Comparison of ENCODE assay signal across 7 mouse cellular contexts in genomic region chr11:96934921-96935356, GRCm38 (mm10). TPM values are rescaled to one million over a fixed set of nuclear protein-coding genes. Genes with fewer than 3 reads are reported as not detected.
DNase-seq lines count a peak whose midpoint lies in the region; ATAC-seq and TF ChIP-seq lines count a peak whose summit lies in the region.

No protein-coding gene starts in this region.

- H3K27ac ChIP-seq in MEL (ENCODE audit: control insufficient read depth, low read depth, low read length), result no peak overlapping the region
- no peak overlapping the region for H3K27ac ChIP-seq in embryonic facial prominence, embryonic 11.5 days (replicated peaks; ENCODE audit: low read depth, low read length)
- H3K27ac ChIP-seq in heart, postnatal 0 days (ENCODE audit: low read depth), result peak overlapping the region; percentile 36; the same call in 1 of the 2 replicates

- no peak for TF ChIP-seq POLR2A in MEL (IDR thresholded peaks at IDR 0.05; ENCODE audit: control insufficient read depth in 1 of 2, insufficient read depth in 1 of 2, low read depth in 1 of 2, low read length in 2 of 2, poor library complexity in 1 of 2)

- H3K9me3 ChIP-seq in MEL (replicated peaks; ENCODE audit: insufficient read depth, low read length), result no peaks in the 10 kb centered on the region
- no peaks in the 10 kb centered on the region for H3K9me3 ChIP-seq in embryonic facial prominence, embryonic 11.5 days (replicated peaks; ENCODE audit: control insufficient read depth, low read length)
- no peaks in the 10 kb centered on the region for H3K9me3 ChIP-seq in heart, postnatal 0 days (replicated peaks; ENCODE audit: control insufficient read depth, low read length)

- H3K79me2 ChIP-seq in MEL (ENCODE audit: control insufficient read depth, insufficient read depth, low read length, poor library complexity), result no peaks in the 10 kb centered on the region

- TF ChIP-seq CTCF in MEL (IDR thresholded peaks at IDR 0.05 in 2 of 3, conservative IDR thresholded peaks at IDR 0.05 in 1 of 3; ENCODE audit: control insufficient read depth in 1 of 3, insufficient read depth in 1 of 3, low read depth in 2 of 3, low read length in 3 of 3, poor library complexity in 1 of 3, severe bottlenecking in 1 of 3), result no peak
- no peak for TF ChIP-seq CTCF in heart, postnatal 0 days (IDR thresholded peaks at IDR 0.05; ENCODE audit: low read depth)

- peak; percentile 70 for DNase-seq in CD4-positive helper T cell, adult 2 months (ENCODE audit: low read depth, low spot score)
- DNase-seq in MEL (ENCODE audit: low read depth, low spot score), result peak; percentile 74
- peak; percentile 69 for DNase-seq in embryonic facial prominence, embryonic 11.5 days (ENCODE audit: low spot score)
- peak; percentile 88 for DNase-seq in heart, postnatal 0 days (ENCODE audit: low spot score)
- DNase-seq in large intestine, adult 2 months (ENCODE audit: low read depth, low spot score), result peak; percentile 97
- peak; percentile 88 to 91 for DNase-seq in lung, postnatal 4 days
- peak; percentile 57 to 70 for DNase-seq in spleen, postnatal 36 days (ENCODE audit: low spot score in 2 of 2)

- no peak overlapping the region for H3K9ac ChIP-seq in MEL (ENCODE audit: control insufficient read depth, low read depth, low read length, poor library complexity, severe bottlenecking)
- H3K9ac ChIP-seq in embryonic facial prominence, embryonic 11.5 days (replicated peaks; ENCODE audit: low read length), result peak overlapping the region; percentile 18; the same call in 1 of the 2 replicates
- no peak overlapping the region for H3K9ac ChIP-seq in heart, postnatal 0 days (replicated peaks; ENCODE audit: low read depth, low read length)

- H3K27me3 ChIP-seq in MEL (ENCODE audit: control insufficient read depth in 1 of 2, insufficient read depth in 2 of 2, low read length in 2 of 2), result no peaks in the 10 kb centered on the region
- no peaks in the 10 kb centered on the region for H3K27me3 ChIP-seq in embryonic facial prominence, embryonic 11.5 days (ENCODE audit: control insufficient read depth, insufficient read depth, low read length)
- peaks cover under 1% of the 10 kb centered on the region for H3K27me3 ChIP-seq in heart, postnatal 0 days (ENCODE audit: control insufficient read depth, insufficient read depth, low read length)

- TF ChIP-seq RAD21 in MEL (IDR thresholded peaks at IDR 0.05; ENCODE audit: low read depth, low read length), result no peak

- H3K4me3 ChIP-seq in MEL (ENCODE audit: control insufficient read depth in 1 of 2, insufficient read depth in 1 of 2, low read depth in 2 of 2, low read length in 2 of 2), result no peak overlapping the region
- H3K4me3 ChIP-seq in embryonic facial prominence, embryonic 11.5 days (ENCODE audit: low read depth, low read length), result no peak overlapping the region
- H3K4me3 ChIP-seq in heart, postnatal 0 days (ENCODE audit: low read depth, low read length), result no peak overlapping the region

- peak; percentile 82 for ATAC-seq in embryonic facial prominence, embryonic 11.5 days (replicated peaks; ENCODE audit: insufficient number of reproducible peaks, low FRiP score, low TSS enrichment, low read depth)
- ATAC-seq in heart, postnatal 0 days (ENCODE audit: insufficient read depth, low read depth), result peak; percentile 91

- peaks cover 2% of the 10 kb centered on the region in 2 experiments; a peak in 3 of 4 replicates for H3K4me1 ChIP-seq in MEL (ENCODE audit: control insufficient read depth in 1 of 2, insufficient read depth in 2 of 2, low read length in 2 of 2)
- no peaks in the 10 kb centered on the region; the same call in 1 of the 2 replicates for H3K4me1 ChIP-seq in embryonic facial prominence, embryonic 11.5 days (ENCODE audit: control insufficient read depth, insufficient read depth, low read length)
- H3K4me1 ChIP-seq in heart, postnatal 0 days (ENCODE audit: control insufficient read depth, insufficient read depth), result no peaks in the 10 kb centered on the region

- H3K4me2 ChIP-seq in embryonic facial prominence, embryonic 11.5 days (ENCODE audit: low read depth, low read length), result peak overlapping the region; percentile 0; the same call in 1 of the 2 replicates
- H3K4me2 ChIP-seq in heart, postnatal 0 days (ENCODE audit: low read depth, low read length), result peak overlapping the region; percentile 16; the same call in 1 of the 2 replicates

- WGBS in embryonic facial prominence, embryonic 11.5 days, result 24% methylated on average over 12 of the region's 12 CpGs
- 26% methylated on average over 12 of the region's 12 CpGs for WGBS in heart, postnatal 0 days
- 12% methylated on average over 12 of the region's 12 CpGs for WGBS in large intestine, adult 2 months

- no peak for TF ChIP-seq EP300 in MEL (IDR thresholded peaks at IDR 0.05; ENCODE audit: low read depth in 1 of 2, low read length in 2 of 2)
- 0 out of 2 replicates have a peak, but pooled peaks have one; percentile 12 for TF ChIP-seq EP300 in heart, postnatal 0 days (IDR thresholded peaks at IDR 0.05; ENCODE audit: low read depth)

- H3K36me3 ChIP-seq in MEL (ENCODE audit: control insufficient read depth in 1 of 2, insufficient read depth in 2 of 2, low read length in 2 of 2), result peaks cover 0 to 2% of the 10 kb centered on the region in 2 experiments; a peak in 2 of 4 replicates
- no peaks in the 10 kb centered on the region for H3K36me3 ChIP-seq in embryonic facial prominence, embryonic 11.5 days (replicated peaks; ENCODE audit: control insufficient read depth, insufficient read depth, low read depth, low read length)
- no peaks in the 10 kb centered on the region for H3K36me3 ChIP-seq in heart, postnatal 0 days (replicated peaks; ENCODE audit: control insufficient read depth, insufficient read depth, low read length)

TF ChIP-seq in MEL, 35 proteins besides CTCF, POLR2A, EP300 and RAD21 (continues in another document):
- TF ChIP-seq E2F4 (IDR thresholded peaks at IDR 0.05; ENCODE audit: borderline replicate concordance, low read depth, low read length), result no peak
- no peak for TF ChIP-seq MYB (IDR thresholded peaks at IDR 0.05; ENCODE audit: low read depth, low read length)
- TF ChIP-seq GABPA (IDR thresholded peaks at IDR 0.05; ENCODE audit: low read depth, low read length), result no peak
- TF ChIP-seq CHD1 (IDR thresholded peaks at IDR 0.05; ENCODE audit: low read depth, low read length), result no peak
- no peak for TF ChIP-seq POLR2AphosphoS5 (IDR thresholded peaks at IDR 0.05; ENCODE audit: borderline replicate concordance, low read depth, low read length)
- TF ChIP-seq MAZ (IDR thresholded peaks at IDR 0.05; ENCODE audit: low read depth, low read length), result no peak
- TF ChIP-seq NRF1 (IDR thresholded peaks at IDR 0.05; ENCODE audit: insufficient read depth, low read depth, low read length, poor library complexity, severe bottlenecking), result no peak
- no peak for TF ChIP-seq MXI1 (IDR thresholded peaks at IDR 0.05; ENCODE audit: low read depth, low read length)
- TF ChIP-seq HCFC1 (IDR thresholded peaks at IDR 0.05; ENCODE audit: low read depth, low read length), result no peak
- TF ChIP-seq CHD2 (IDR thresholded peaks at IDR 0.05; ENCODE audit: low read length), result no peak
- TF ChIP-seq ETS1 (IDR thresholded peaks at IDR 0.05; ENCODE audit: low read depth, low read length), result no peak
- no peak for TF ChIP-seq ELF1 (IDR thresholded peaks at IDR 0.05; ENCODE audit: low read depth, low read length)
- TF ChIP-seq JUND (IDR thresholded peaks at IDR 0.05; ENCODE audit: low read depth, low read length), result no peak
- peak; percentile 41; the same call in 1 of the 2 replicates for TF ChIP-seq BHLHE40 (IDR thresholded peaks at IDR 0.05; ENCODE audit: borderline replicate concordance, low read depth, low read length)
- TF ChIP-seq TCF12 (IDR thresholded peaks at IDR 0.05; ENCODE audit: low read depth, low read length), result no peak

RNA-seq across cellular contexts. Expression of gene Prr15l, which starts 7.0 kb away (rescaled TPM):
- total RNA-seq in MEL (2012; rRNA removed), result 0.08 TPM in 1 of 2 replicates, not detected in the other
- polyA plus RNA-seq in MEL (2012; ENCODE audit: insufficient read depth in 1 of 2, insufficient read length in 2 of 2, low read depth in 1 of 2, low replicate concordance in 2 of 2, missing spikeins in 1 of 2), result under 1 TPM in 1 of 2 experiments, not detected in 1; 0.19 TPM
- 1.7 and 2.8 TPM in 2 replicates for polyA plus RNA-seq in embryonic facial prominence, embryonic 11.5 days (2014; fragmentation: Nextera tagmentation; extraction: Ambion mirVana)
- total RNA-seq in heart, postnatal 0 days (2014; rRNA removed; ENCODE audit: low replicate concordance), result 0.39 TPM in 1 of 2 replicates, not detected in the other
- polyA plus RNA-seq in heart, postnatal 0 days (2015; fragmentation: Nextera tagmentation; extraction: Ambion mirVana), result 1.2 and 1.3 TPM in 2 replicates
- 194 and 206 TPM in 2 replicates for polyA plus RNA-seq in large intestine, adult 2 months (2012; rRNA removed)

RNA-seq across cellular contexts. Expression of gene Pnpo, which starts 8.8 kb away (rescaled TPM):
- total RNA-seq in MEL (2012; rRNA removed), result 41.7 and 55.7 TPM in 2 replicates
- polyA plus RNA-seq in MEL (2012; ENCODE audit: insufficient read depth in 1 of 2, insufficient read length in 2 of 2, low read depth in 1 of 2, low replicate concordance in 2 of 2, missing spikeins in 1 of 2), result 10 to 100 TPM in 1 of 2 experiments, not detected in 1; 38.8 TPM
- polyA plus RNA-seq in embryonic facial prominence, embryonic 11.5 days (2014; fragmentation: Nextera tagmentation; extraction: Ambion mirVana), result 26.7 and 29.0 TPM in 2 replicates
- 20.9 and 27.3 TPM in 2 replicates for total RNA-seq in heart, postnatal 0 days (2014; rRNA removed; ENCODE audit: low replicate concordance)
- polyA plus RNA-seq in heart, postnatal 0 days (2015; fragmentation: Nextera tagmentation; extraction: Ambion mirVana), result 25.0 and 28.1 TPM in 2 replicates
- polyA plus RNA-seq in large intestine, adult 2 months (2012; rRNA removed), result 59.4 and 66.0 TPM in 2 replicates

RNA-seq across cellular contexts. Expression of gene Cdk5rap3, which starts 18.6 kb away (rescaled TPM):
- 45.2 and 48.9 TPM in 2 replicates for total RNA-seq in MEL (2012; rRNA removed)
- polyA plus RNA-seq in MEL (2012; ENCODE audit: insufficient read depth in 1 of 2, insufficient read length in 2 of 2, low read depth in 1 of 2, low replicate concordance in 2 of 2, missing spikeins in 1 of 2), result 10 to 100 TPM in 1 of 2 experiments, not detected in 1; 55.4 TPM
- polyA plus RNA-seq in embryonic facial prominence, embryonic 11.5 days (2014; fragmentation: Nextera tagmentation; extraction: Ambion mirVana), result 76.0 and 76.2 TPM in 2 replicates
- 23.6 and 25.2 TPM in 2 replicates for total RNA-seq in heart, postnatal 0 days (2014; rRNA removed; ENCODE audit: low replicate concordance)
- 45.1 and 46.7 TPM in 2 replicates for polyA plus RNA-seq in heart, postnatal 0 days (2015; fragmentation: Nextera tagmentation; extraction: Ambion mirVana)
- 39.9 and 42.0 TPM in 2 replicates for polyA plus RNA-seq in large intestine, adult 2 months (2012; rRNA removed)

RNA-seq across cellular contexts. Expression of gene Sp2, which starts 47.8 kb away (rescaled TPM):
- total RNA-seq in MEL (2012; rRNA removed), result 1.4 and 2.2 TPM in 2 replicates
- 10 to 100 TPM in 1 of 2 experiments, not detected in 1; 20.3 TPM for polyA plus RNA-seq in MEL (2012; ENCODE audit: insufficient read depth in 1 of 2, insufficient read length in 2 of 2, low read depth in 1 of 2, low replicate concordance in 2 of 2, missing spikeins in 1 of 2)
- polyA plus RNA-seq in embryonic facial prominence, embryonic 11.5 days (2014; fragmentation: Nextera tagmentation; extraction: Ambion mirVana), result 15.8 and 18.3 TPM in 2 replicates
- 6.2 and 6.8 TPM in 2 replicates for total RNA-seq in heart, postnatal 0 days (2014; rRNA removed; ENCODE audit: low replicate concordance)
- polyA plus RNA-seq in heart, postnatal 0 days (2015; fragmentation: Nextera tagmentation; extraction: Ambion mirVana), result 8.9 and 9.0 TPM in 2 replicates
- 11.3 and 13.3 TPM in 2 replicates for polyA plus RNA-seq in large intestine, adult 2 months (2012; rRNA removed)

Comparison
In these comparisons a context has a peak if more than half of its experiments do, and no peak if none do; other contexts are left out.
1. RNA of gene Prr15l, which starts 7.0 kb away (polyA plus RNA-seq): 194 to 206 TPM in large intestine, adult 2 months; 1.7 to 2.8 TPM in embryonic facial prominence, embryonic 11.5 days, 1.2 to 1.3 TPM in heart, postnatal 0 days and 0.19 TPM in MEL; every median in the first group is over 10 times any median in the second.
2. Peak in every context shown above with its lines, with median percentiles within 50 percentile points of each other: DNase-seq.